Mouse (Mus musculus) lung, adult 2 months (tissue): ENCODE measurements around the gene Plxdc2. TPM values are rescaled to one million over a fixed set of nuclear protein-coding genes. Genes with fewer than 3 reads are reported as not detected.

ENCODE experiments used
- DNase-seq: peaks from one replicate; pipeline ENCODE4 v3.0.0; 2022
- H3K4me1 ChIP-seq: fragments of 200-500 bp; 2 replicates; pipeline ENCODE4 v1.6.1; 2011; ENCODE audit warnings: low read length; ENCODE audit not compliant: control insufficient read depth, insufficient read depth
- H3K4me3 ChIP-seq: fragments of 200-500 bp; replicated peaks from 2 replicates; pipeline ENCODE3; 2011; ENCODE audit warnings: low read depth, mild to moderate bottlenecking, control low read depth, low read length; ENCODE audit errors: extremely low read depth
- CTCF ChIP-seq: fragments of 200-500 bp; IDR thresholded peaks from 2 replicates; pipeline ENCODE4 v1.5.1; 2011; ENCODE audit warnings: mild to moderate bottlenecking, low read length, control low read depth; ENCODE audit not compliant: insufficient read depth
- POLR2A ChIP-seq: fragments of 200-500 bp; IDR thresholded peaks from 2 replicates; pipeline ENCODE4 v1.6.1; 2011; ENCODE audit warnings: low read depth, mild to moderate bottlenecking, control low read depth, low read length, borderline replicate concordance; ENCODE audit errors: extremely low read depth
- WGBS: fragments of 180-500 bp; shearing (Covaris S2); methylation state at CpG from one replicate; pipeline ENCODE4 v1.1.7; 2018; 5-methylcytosine and 5-hydroxymethylcytosine counted together
- polyA plus RNA-seq: library from polyadenylated mRNA; depleted of rRNA; stranded (reverse); fragments of >200 nt; gene quantifications from 2 replicates; pipeline ENCODE4 v1.2.3, GENCODE M21; 2012

Plxdc2 gene
- polyA plus RNA-seq, 1 experiment = 49.6 TPM

GRCm38 (mm10) chr2:16534566-16534965 is 178.5 kb downstream of the Plxdc2 start:
- TF ChIP-seq CTCF = no peak
- TF ChIP-seq POLR2A = no peak

GRCm38 (mm10) chr2:16541226-16541625 is 185.1 kb downstream of the Plxdc2 start:
- whole genome bisulfite sequencing = 73% methylated on average over 3 of the region's 3 CpGs
- no peak for TF ChIP-seq POLR2A
- TF ChIP-seq CTCF = no peak
- no peak for DNase-seq
- Histone ChIP-seq H3K4me3 (no peak overlapping the region), H3K4me1 (no peaks in the 10 kb centered on the region)

More at GRCm38 (mm10) chr2:16534566-16534965, 178.5 kb downstream of the Plxdc2 start:
- Histone ChIP-seq H3K4me3 (no peak overlapping the region), H3K4me1 (no peaks in the 10 kb centered on the region)
- WGBS = 54% methylated on average over 2 of the region's 2 CpGs
- no peak for DNase-seq

- no peak for DNase-seq
- WGBS = 45% methylated on average over 3 of the region's 3 CpGs
- no peak for TF ChIP-seq CTCF
- TF ChIP-seq POLR2A = no peak
Measured at GRCm38 (mm10) chr2:16545207-16545606, 189.1 kb downstream of the Plxdc2 start.

GRCm38 (mm10) chr2:16559287-16559686 is 203.2 kb downstream of the Plxdc2 start:
- Histone ChIP-seq H3K4me1 (no peaks in the 10 kb centered on the region; the same call in 1 of the 2 replicates), H3K4me3 (no peak overlapping the region)
- 67% methylated on average over 4 of the region's 4 CpGs for WGBS
- DNase-seq = no peak
- no peak for TF ChIP-seq POLR2A
- TF ChIP-seq CTCF = no peak

More at GRCm38 (mm10) chr2:16545207-16545606, 189.1 kb downstream of the Plxdc2 start:
- no peaks in the 10 kb centered on the region; the same call in 1 of the 2 replicates for H3K4me1 ChIP-seq
- no peak overlapping the region for H3K4me3 ChIP-seq

GRCm38 (mm10) chr2:16568263-16568662 is 212.2 kb downstream of the Plxdc2 start:
- TF ChIP-seq CTCF = no peak
- no peak for TF ChIP-seq POLR2A
- WGBS = 46% methylated on average over 2 of the region's 2 CpGs
- no peaks in the 10 kb centered on the region for H3K4me1 ChIP-seq
- H3K4me3 ChIP-seq = no peak overlapping the region
- DNase-seq = no peak

GRCm38 (mm10) chr2:16571169-16571751 is 215.2 kb downstream of the Plxdc2 start:
- H3K4me1 ChIP-seq = no peaks in the 10 kb centered on the region
- 89% methylated on average over 13 of the region's 13 CpGs for WGBS
- no peak for DNase-seq
- no peak overlapping the region for H3K4me3 ChIP-seq
- TF ChIP-seq CTCF (no peak), POLR2A (no peak)

- H3K4me3 ChIP-seq = no peak overlapping the region
- DNase-seq = no peak
- no peaks in the 10 kb centered on the region; the same call in 1 of the 2 replicates for H3K4me1 ChIP-seq
- TF ChIP-seq POLR2A = no peak
- TF ChIP-seq CTCF = no peak
Measured at GRCm38 (mm10) chr2:16576566-16576965, 220.5 kb downstream of the Plxdc2 start.

- no peak overlapping the region for H3K4me3 ChIP-seq
- H3K4me1 ChIP-seq = no peaks in the 10 kb centered on the region; the same call in 1 of the 2 replicates
- no peak for TF ChIP-seq POLR2A
- DNase-seq = no peak
- 48% methylated on average over 1 of the region's 1 CpGs for WGBS
Measured at GRCm38 (mm10) chr2:16578153-16578552, 222.0 kb downstream of the Plxdc2 start.

GRCm38 (mm10) chr2:16588546-16588945 is 232.4 kb downstream of the Plxdc2 start:
- no peak for TF ChIP-seq POLR2A
- no peak for TF ChIP-seq CTCF
- DNase-seq = no peak
- no peaks in the 10 kb centered on the region for H3K4me1 ChIP-seq
- no peak overlapping the region for H3K4me3 ChIP-seq

- H3K4me3 ChIP-seq = no peak overlapping the region
- no peaks in the 10 kb centered on the region for H3K4me1 ChIP-seq
- DNase-seq = no peak
- no peak for TF ChIP-seq CTCF
- 46% methylated on average over 1 of the region's 1 CpGs for WGBS
Measured at GRCm38 (mm10) chr2:16595451-16595850, 239.3 kb downstream of the Plxdc2 start.
